Mouse (Mus musculus) brown adipose tissue, adult 24 weeks (tissue): ENCODE measurements around the gene Kcnk1. TPM values are rescaled to one million over a fixed set of nuclear protein-coding genes. Genes with fewer than 3 reads are reported as not detected.

Experiments
- H3K27ac ChIP-seq: fragments of 200-500 bp; replicated peaks from 2 replicates; pipeline ENCODE4 v1.5.1; 2012; ENCODE audit warnings: low read depth, mild to moderate bottlenecking, low read length
- H3K4me1 ChIP-seq: fragments of 200-500 bp; 2 replicates; pipeline ENCODE4 v1.6.1; 2012; ENCODE audit warnings: low read length, mixed read lengths; ENCODE audit not compliant: control insufficient read depth, insufficient read depth, insufficient read length
- H3K4me3 ChIP-seq: fragments of 200-500 bp; 2 replicates; pipeline ENCODE4 v1.5.1; 2012; ENCODE audit warnings: low read depth, mild to moderate bottlenecking, low read length, moderate library complexity; ENCODE audit not compliant: insufficient read depth
- polyA plus RNA-seq: library from polyadenylated mRNA; stranded (reverse); fragments of >200 nt; gene quantifications from 2 replicates; pipeline ENCODE4 v1.2.4, GENCODE M21; 2012; ENCODE audit not compliant: missing spikeins, insufficient read depth, insufficient read length

The Kcnk1 gene
- polyA plus RNA-seq, 1 experiment: not detected

DNA sequence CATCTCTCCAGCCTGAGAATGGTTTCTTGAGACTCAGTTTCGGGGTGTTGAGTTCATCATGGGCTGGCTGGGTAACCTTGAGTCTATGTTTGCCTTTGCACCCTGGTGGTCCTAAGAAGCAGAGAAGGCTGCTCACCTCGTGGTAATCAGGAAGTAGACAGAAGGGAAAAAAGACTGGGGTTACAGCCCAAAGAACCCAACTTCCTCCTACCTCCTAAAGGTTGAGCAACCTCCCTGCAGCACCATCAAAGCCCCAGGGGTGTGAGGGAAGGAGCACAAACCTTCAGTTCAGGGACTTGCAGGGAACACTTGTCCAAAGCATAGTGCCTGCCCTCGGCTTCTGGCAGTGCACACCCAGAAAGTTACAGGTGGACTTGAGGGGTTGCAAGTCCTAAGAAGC lies 11.5 kb upstream of the Kcnk1 start:
- no peak overlapping the region for H3K27ac ChIP-seq
- H3K4me1 ChIP-seq: no peaks in the 10 kb centered on the region
- no peak overlapping the region for H3K4me3 ChIP-seq

- no peaks in the 10 kb centered on the region for H3K4me1 ChIP-seq
- no peak overlapping the region for H3K4me3 ChIP-seq
- no peak overlapping the region for H3K27ac ChIP-seq
These were observed 10.8 kb upstream of the Kcnk1 start for GRCm38 (mm10) chr8:125984140-125984539.

GRCm38 (mm10) chr8:125985364-125985763 lies 9.6 kb upstream of the Kcnk1 start:
- Histone ChIP-seq H3K27ac (no peak overlapping the region), H3K4me3 (no peak overlapping the region), H3K4me1 (no peaks in the 10 kb centered on the region)

DNA sequence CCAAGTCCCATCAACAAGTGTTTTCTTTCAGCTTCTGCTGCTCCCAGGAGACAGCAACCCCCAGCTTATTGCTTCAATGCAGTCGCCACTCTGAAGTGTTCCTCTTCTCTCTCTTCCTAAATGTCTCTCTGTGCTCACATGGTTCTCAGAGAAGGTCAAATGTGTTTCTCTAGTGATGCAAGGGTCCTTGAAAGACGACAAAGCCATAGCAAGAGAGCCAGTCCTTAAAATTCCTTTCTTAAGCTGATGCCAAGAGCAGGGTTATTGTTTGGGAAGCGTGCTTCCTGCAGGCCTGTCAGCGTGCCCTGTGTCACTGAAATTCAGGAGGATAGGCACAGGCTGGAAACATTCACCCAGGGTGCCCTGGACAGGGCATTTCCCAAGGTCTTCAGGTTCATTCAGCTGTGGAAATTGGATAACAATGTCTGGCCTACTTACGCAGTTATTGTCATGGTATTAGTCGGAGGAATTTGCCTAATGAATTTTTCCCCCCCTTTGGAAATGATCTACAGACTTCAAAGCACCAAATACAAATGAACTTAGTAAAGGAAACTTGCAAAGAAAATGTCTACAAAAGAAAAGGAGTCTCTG lies 7.9 kb upstream of the Kcnk1 start:
- H3K4me3 ChIP-seq: no peak overlapping the region
- no peak overlapping the region for H3K27ac ChIP-seq
- no peaks in the 10 kb centered on the region for H3K4me1 ChIP-seq

DNA sequence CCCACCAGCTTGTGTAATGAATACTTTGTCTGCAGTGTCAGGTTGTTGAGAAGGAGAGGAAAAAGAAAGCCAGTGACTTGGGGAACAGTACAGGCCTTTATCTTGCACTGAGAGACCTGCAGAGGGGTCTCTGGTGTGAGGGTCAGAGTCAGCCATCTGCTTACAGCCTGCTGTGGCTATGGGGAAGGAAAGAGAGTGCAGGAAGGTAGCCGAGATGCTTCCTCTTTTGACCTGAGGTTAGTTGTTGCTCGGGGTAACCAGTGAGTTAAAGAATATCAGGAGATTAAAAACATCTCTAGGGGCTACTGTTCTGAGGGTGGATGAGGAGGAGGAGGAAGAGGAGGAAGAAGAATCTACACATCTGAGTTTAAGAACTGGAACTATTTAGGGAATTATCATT lies 7.0 kb upstream of the Kcnk1 start:
- no peaks in the 10 kb centered on the region for H3K4me1 ChIP-seq
- no peak overlapping the region for H3K4me3 ChIP-seq
- no peak overlapping the region for H3K27ac ChIP-seq

- H3K4me1 ChIP-seq: no peaks in the 10 kb centered on the region
- H3K4me3 ChIP-seq: no peak overlapping the region
- no peak overlapping the region for H3K27ac ChIP-seq
These were observed 1.3 kb upstream of the Kcnk1 start for GRCm38 (mm10) chr8:125993636-125994035.

DNA sequence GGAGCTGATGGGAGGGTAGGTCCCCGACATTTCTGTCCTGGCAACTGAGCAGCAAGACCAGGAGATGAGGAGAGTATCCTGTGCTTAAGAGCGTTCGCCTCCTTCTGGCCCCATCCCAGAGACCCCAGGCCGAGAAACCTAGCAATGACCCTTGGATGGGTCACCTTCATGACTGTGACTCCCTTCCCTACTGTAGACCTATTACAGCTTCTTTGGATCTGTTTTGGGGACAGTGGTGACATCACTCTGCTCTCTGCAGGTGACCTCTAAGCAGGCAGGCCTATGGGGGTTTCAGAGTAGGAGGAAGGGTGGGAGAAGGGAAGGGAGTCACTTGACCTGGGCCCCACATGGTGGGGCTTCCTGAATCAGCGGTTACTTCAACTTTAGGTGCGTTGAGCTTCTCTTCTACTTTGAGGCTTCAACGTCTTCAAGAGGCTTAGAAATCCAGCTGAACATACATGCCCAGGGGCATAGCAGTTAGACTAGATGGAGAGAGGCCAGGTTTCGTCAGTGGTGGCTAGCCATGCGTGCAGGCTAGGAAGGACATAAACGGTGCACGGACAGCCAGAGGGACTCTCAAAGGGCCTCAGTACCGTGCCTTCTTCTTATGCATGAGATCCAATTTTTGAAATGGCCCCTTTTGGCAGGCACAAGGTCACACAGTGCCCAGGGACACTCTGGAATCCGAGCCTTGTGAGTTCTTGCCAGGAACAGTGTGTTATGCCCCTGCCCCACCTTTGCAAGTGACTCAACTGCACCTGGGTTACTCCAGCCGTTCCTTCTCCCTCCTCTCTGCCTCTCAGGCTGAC lies 1.3 kb downstream of the Kcnk1 start:
- no peaks in the 10 kb centered on the region for H3K4me1 ChIP-seq
- no peak overlapping the region for H3K27ac ChIP-seq
- H3K4me3 ChIP-seq: no peak overlapping the region

- H3K4me3 ChIP-seq: no peak overlapping the region
- no peaks in the 10 kb centered on the region for H3K4me1 ChIP-seq
- H3K27ac ChIP-seq: no peak overlapping the region
These were observed 2.0 kb downstream of the Kcnk1 start for GRCm38 (mm10) chr8:125996980-125997379.

DNA sequence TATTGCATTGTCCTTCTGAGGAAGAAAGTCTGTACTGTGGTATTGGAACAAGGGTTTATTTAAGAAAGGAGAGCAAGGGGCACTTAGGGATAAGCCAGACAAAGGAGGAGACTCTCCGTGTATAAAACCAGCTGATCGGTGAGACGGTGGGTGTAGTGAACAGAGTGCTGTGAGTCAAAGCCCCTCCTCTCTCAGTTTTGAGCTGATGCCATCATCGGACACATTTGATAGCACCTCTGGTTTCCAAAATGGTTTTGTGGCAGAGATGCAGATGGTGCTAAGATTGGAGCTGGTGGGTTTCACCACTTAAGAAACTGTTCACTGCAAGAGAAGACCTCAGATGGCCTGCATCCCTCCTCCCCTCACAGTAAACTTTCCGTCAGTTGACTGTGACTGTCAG lies 2.6 kb downstream of the Kcnk1 start:
- Histone ChIP-seq H3K4me1 (no peaks in the 10 kb centered on the region), H3K4me3 (no peak overlapping the region), H3K27ac (no peak overlapping the region)

DNA sequence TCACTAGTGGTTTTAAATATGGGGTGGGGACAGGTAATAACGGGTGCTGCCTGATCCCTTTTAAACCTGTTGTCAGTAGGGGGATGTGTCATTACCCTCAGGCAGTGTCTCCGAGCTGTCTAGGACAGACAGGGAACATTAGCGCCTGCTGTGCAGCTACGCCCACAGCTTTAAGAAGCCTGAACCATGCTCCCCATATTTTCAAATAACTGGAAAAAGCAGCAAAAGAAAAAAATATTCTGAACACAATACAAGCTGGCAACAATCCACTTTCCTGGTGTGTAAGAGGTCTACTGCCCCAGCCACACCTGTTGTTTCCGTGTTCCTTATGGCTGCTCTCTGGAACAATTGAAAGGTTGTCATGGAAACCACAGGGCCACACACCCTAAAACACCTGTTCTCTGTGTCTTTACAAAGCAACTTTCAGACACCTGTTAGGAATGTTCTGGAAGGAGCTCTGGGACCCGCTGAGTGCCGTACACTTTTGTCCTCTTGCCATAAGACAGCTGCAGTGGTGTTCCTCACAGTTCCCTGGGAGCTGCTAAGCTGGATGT lies 4.9 kb downstream of the Kcnk1 start:
- Histone ChIP-seq H3K4me1 (no peaks in the 10 kb centered on the region), H3K27ac (no peak overlapping the region), H3K4me3 (no peak overlapping the region)

DNA sequence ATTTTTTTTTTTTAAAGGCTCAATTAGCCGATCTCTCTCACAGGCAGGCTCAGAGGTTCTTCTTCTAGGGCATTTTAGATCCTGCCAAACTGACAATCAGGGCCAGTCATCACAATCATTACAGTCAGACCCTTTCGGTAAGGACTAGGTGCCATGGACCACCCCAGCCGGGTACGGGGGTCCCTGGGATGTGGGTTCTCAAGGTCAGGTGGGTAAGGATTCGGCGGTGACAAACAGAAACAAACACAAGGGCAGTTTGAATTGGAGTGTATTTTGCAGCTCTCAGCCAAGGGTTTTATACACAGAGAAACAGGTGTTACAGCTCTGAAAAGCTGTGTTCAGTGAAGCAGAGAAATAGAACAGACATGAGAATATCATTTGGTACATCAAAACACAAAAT lies 8.6 kb downstream of the Kcnk1 start:
- Histone ChIP-seq H3K4me1 (no peaks in the 10 kb centered on the region), H3K4me3 (no peak overlapping the region), H3K27ac (no peak overlapping the region)

DNA sequence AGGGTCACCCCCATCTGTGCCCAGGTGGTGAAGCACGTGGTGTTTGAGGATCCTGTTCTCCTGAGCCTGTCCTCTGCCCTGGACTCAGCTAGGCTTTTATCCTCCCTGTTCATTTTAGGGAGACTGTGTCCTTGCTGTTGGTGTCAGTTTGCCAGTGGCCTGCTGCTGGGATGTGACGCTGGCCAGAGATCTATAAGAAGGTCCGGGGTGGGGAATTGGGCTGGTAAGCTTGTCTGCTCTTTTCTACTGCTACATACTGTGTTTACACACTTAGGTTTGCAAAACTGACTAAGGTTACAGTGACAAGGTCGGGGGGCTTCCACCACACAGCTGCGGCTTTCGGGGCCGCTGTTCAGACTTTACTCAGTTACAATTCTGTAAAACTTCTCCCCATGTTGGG lies 10.0 kb downstream of the Kcnk1 start:
- Histone ChIP-seq H3K27ac (no peak overlapping the region), H3K4me3 (no peak overlapping the region), H3K4me1 (no peaks in the 10 kb centered on the region)

- no peak overlapping the region for H3K4me3 ChIP-seq
- H3K27ac ChIP-seq: no peak overlapping the region
These were observed 11.5 kb downstream of the Kcnk1 start for GRCm38 (mm10) chr8:126006310-126006990.

GRCm38 (mm10) chr8:126007538-126008330 lies 12.8 kb downstream of the Kcnk1 start:
- Histone ChIP-seq H3K4me3 (no peak overlapping the region), H3K4me1 (no peaks in the 10 kb centered on the region), H3K27ac (no peak overlapping the region)

More at GRCm38 (mm10) chr8:126006310-126006990, 11.5 kb downstream of the Kcnk1 start:
- H3K4me1 ChIP-seq: no peaks in the 10 kb centered on the region

DNA sequence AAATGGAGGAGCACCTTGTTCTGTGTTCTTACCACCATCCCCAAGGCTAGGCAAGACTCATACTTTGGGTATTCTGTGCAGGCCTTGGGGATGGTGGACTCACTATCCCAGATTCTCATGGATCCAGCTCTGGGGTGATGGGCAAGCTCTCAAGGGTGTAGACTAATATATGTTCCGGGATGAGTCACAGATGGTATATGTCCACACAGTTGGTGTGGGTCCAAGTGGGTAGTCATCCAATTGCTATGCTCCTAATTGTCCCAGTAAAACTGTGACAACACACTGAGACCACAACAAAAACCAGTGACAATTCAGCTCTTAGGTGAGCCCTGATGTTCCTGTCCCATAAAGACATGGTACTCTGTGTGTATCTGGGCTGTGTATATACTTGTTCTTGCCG lies 14.0 kb downstream of the Kcnk1 start:
- no peak overlapping the region for H3K4me3 ChIP-seq
- no peaks in the 10 kb centered on the region for H3K4me1 ChIP-seq
- H3K27ac ChIP-seq: no peak overlapping the region
